Mouse (Mus musculus) olfactory bulb, adult 2 months (tissue): ENCODE results near the gene Tbx21. TPM values are rescaled to one million over a fixed set of nuclear protein-coding genes. Genes with fewer than 3 reads are reported as not detected.

Source experiments
- H3K27ac ChIP-seq: fragments of 200-500 bp; 2 replicates; pipeline ENCODE4 v1.5.1; 2012; ENCODE audit warnings: low read depth, low read length; ENCODE audit not compliant: insufficient read depth
- H3K4me1 ChIP-seq: fragments of 200-500 bp; 2 replicates; pipeline ENCODE4 v1.6.1; 2012; ENCODE audit warnings: low read length; ENCODE audit not compliant: control insufficient read depth, insufficient read depth
- H3K4me3 ChIP-seq: fragments of 200-500 bp; 2 replicates; pipeline ENCODE4 v1.5.1; 2012; ENCODE audit warnings: mild to moderate bottlenecking, low read depth, low read length, moderate library complexity; ENCODE audit not compliant: insufficient read depth
- CTCF ChIP-seq: fragments of 200-500 bp; IDR thresholded peaks from 2 replicates; pipeline ENCODE4 v1.5.1; 2012; ENCODE audit warnings: low read depth, mild to moderate bottlenecking, low read length, moderate library complexity; ENCODE audit not compliant: insufficient read depth
- POLR2A ChIP-seq: fragments of 200-500 bp; IDR thresholded peaks from 2 replicates; pipeline ENCODE4 v1.6.1; 2012; ENCODE audit warnings: mild to moderate bottlenecking, low read depth, low read length, moderate library complexity; ENCODE audit not compliant: insufficient read depth
- WGBS: fragments of 180-500 bp; shearing (Covaris S2); methylation state at CpG from one replicate; pipeline ENCODE4 v1.1.7; 2018; 5-methylcytosine and 5-hydroxymethylcytosine counted together
- polyA plus RNA-seq: library from polyadenylated mRNA; stranded (reverse); fragments of >200 nt; gene quantifications from 2 replicates; pipeline ENCODE4 v1.2.4, GENCODE M21; 2012; ENCODE audit warnings: low replicate concordance; ENCODE audit not compliant: missing spikeins, insufficient read depth, insufficient read length

The Tbx21 gene
- polyA plus RNA-seq, 1 experiment: not detected

DNA sequence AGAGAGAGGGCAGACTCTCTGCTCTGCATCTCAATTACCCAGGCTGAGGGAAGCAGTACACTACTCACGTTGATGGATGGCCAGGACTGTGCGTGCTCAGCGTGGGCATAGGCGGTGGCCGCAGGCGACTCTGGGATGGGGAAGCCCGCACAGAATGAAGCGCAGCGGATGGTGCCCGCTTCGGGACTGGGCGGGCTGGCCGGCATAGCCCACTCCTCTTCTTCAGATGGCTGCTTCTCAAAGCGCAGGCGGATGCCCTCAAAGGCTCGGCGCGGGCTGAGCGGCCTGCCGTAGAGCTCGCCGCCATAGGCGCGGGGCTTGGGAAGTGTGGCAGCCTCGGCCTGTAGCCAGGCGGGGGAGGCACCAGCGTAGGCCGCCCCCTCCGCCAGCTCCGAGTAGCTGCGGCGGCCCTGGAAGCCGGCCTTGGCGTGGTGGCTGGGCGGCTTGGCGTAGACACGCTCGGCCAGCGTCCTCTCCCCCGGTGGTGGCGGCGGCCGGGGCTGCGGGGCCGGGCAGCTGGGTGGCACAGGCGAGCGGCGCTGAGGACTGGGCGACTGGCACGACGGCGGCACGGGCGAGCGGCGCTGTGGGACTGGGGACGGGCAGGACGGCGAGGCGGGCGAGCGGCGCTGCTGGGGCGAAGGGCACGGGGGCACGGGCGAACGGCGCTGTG, 23.6 kb upstream of the Tbx21 start:
- WGBS: 45% methylated on average over 69 of the region's 69 CpGs
- peaks cover 16% of the 10 kb centered on the region for H3K4me1 ChIP-seq
- H3K27ac ChIP-seq: no peak overlapping the region
- H3K4me3 ChIP-seq: peak overlapping the region; percentile 37
- TF ChIP-seq CTCF (no peak), POLR2A (no peak)

DNA sequence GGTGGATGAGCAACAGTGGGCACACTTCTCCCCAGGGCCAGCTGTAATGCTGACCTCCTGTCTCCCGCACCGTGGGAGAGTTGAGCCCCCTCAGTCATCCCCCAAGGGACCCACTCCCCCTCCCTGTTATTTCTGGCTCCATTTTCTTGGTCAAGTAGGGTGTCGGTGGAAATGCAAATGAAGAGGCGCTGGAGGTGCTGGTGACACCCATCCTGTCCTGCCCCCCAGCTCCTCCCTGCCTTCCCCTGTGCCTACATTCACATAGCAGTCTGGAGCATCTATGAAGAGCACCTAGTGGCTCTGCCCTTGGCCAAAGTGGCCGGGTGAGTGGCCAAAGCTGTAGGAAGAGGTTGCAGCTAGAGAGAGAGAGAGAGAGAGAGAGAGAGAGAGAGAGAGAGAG, 18.1 kb upstream of the Tbx21 start:
- TF ChIP-seq POLR2A: no peak
- no peak for TF ChIP-seq CTCF
- no peaks in the 10 kb centered on the region for H3K4me1 ChIP-seq
- WGBS: 71% methylated on average over 5 of the region's 5 CpGs
- H3K27ac ChIP-seq: no peak overlapping the region
- no peak overlapping the region for H3K4me3 ChIP-seq

DNA sequence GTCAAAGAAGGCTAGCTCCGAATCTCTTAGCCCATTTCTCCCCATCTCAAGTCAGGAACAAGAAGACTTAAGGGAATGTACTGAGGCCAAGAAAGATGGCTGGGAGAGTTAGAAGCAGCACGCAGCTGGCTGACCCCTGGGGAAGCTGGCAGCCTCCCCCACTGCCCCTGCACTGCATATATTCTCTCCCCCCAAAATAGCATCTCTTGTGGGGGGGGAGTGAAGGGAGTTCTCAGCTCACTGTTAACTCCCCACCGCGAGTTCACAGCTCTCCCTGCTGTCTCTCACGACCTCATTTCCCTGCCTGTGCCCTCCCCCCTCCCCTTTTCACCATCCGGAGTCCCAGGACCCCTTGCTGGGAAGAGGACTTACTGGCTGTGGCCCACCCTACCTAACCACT, 17.1 kb upstream of the Tbx21 start:
- Histone ChIP-seq H3K4me1 (no peaks in the 10 kb centered on the region; the same call in 1 of the 2 replicates), H3K4me3 (no peak overlapping the region), H3K27ac (no peak overlapping the region)
- no peak for TF ChIP-seq CTCF
- no peak for TF ChIP-seq POLR2A
- 50% methylated on average over 6 of the region's 6 CpGs for WGBS

DNA sequence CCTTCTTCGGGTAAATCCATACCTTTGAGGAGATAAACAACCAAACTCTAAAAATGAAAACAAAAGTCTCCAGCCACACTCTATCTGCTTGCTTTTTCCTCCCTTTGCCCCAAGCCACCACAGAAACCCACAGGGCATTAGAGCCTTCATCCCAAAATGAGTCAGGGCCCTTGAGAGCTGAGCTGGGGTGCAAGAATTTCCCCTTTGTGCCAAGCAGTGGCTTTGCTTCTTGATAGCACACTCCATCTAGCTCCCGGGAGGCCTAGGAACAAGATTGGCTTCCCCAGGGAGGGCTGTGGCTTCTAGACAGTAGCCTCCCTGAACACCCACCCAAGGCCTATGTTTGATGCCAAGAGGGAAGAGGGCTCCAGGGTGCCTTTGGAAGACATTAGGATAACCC, 16.6 kb upstream of the Tbx21 start:
- Histone ChIP-seq H3K27ac (no peak overlapping the region), H3K4me1 (no peaks in the 10 kb centered on the region; the same call in 1 of the 2 replicates), H3K4me3 (no peak overlapping the region)
- TF ChIP-seq POLR2A (no peak), CTCF (no peak)
- 79% methylated on average over 2 of the region's 2 CpGs for WGBS

DNA sequence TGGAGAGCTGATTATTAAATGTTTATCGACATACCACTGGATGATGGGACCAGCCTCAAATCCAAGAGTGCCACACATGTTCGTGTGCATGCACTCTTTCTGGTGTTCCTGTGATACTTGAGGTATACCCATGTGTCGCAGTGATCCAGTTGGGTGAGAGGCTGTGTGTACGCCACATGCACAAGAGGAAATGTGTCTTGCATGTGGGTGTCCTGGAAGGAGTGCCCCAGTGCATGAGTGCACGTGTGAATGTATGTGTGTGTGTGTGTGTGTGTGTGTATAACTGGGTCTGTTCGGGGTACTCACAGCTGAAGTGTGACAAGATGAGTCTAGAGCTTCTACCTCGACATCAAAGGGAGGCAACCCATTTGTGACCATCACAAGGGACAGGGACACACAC, 15.2 kb upstream of the Tbx21 start:
- H3K4me1 ChIP-seq: no peaks in the 10 kb centered on the region; the same call in 1 of the 2 replicates
- H3K27ac ChIP-seq: no peak overlapping the region
- no peak for TF ChIP-seq POLR2A
- no peak for TF ChIP-seq CTCF
- H3K4me3 ChIP-seq: no peak overlapping the region
- WGBS: 91% methylated on average over 7 of the region's 7 CpGs

DNA sequence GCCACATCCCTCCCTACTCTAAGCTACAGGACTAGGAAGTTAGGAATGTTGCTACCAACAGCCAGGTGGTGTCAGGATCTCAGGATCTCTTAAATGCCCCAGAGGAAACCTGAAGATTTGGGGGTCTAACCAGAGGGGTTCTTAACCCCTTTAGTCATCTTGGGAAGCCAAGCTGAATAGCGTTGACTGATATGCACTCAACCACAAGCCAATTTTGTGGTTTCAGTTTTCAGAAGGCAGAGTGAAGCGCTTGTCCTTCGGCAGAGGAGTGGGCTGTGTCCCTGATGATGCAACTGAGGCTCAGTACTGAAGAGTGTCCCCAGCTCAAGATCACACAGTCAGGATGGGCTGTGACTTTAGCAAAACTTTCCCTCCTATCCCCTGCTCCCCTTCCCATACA, 13.8 kb upstream of the Tbx21 start:
- Histone ChIP-seq H3K27ac (no peak overlapping the region), H3K4me1 (no peaks in the 10 kb centered on the region; the same call in 1 of the 2 replicates), H3K4me3 (no peak overlapping the region)
- 90% methylated on average over 3 of the region's 3 CpGs for WGBS
- TF ChIP-seq POLR2A (no peak), CTCF (no peak)

DNA sequence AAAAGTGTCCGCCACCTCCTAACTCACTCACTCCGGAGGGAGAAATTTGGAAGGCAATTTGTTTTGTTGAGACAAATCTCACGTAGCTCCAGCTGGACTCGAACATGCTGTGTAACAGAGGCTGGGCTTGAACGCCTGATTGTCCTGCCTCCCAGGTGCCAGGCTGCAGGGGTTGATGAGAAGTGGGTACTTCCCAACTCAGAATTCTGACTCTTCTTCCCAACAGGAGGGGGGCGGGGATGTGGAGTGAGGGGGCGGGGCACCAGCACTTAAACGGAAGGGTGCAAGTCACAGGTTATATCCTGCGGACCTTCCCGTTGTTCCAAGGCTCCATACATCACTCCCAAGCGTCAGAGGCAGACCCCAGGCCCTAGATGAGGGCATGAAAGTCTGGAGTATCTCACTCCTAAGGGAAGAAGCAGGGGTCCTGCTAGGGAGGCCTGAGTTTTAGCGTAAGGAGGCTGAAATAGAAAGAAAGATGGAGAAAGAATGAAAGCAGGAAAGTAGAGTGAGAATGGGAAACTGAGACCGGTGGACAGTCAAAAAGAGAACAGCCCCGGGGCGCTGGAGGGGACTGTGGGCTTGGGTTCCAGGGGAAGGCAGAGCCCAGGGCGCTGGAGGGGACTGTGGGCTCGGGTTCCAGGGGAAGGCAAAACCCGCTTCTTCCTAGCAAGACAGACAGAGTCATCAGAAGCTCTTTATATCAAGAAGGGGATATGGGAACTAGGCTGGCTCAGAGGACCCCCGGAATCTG, 12.5 kb upstream of the Tbx21 start:
- H3K27ac ChIP-seq: no peak overlapping the region
- TF ChIP-seq CTCF (no peak), POLR2A (no peak)
- 41% methylated on average over 19 of the region's 19 CpGs for WGBS
- no peaks in the 10 kb centered on the region; the same call in 1 of the 2 replicates for H3K4me1 ChIP-seq
- H3K4me3 ChIP-seq: no peak overlapping the region

DNA sequence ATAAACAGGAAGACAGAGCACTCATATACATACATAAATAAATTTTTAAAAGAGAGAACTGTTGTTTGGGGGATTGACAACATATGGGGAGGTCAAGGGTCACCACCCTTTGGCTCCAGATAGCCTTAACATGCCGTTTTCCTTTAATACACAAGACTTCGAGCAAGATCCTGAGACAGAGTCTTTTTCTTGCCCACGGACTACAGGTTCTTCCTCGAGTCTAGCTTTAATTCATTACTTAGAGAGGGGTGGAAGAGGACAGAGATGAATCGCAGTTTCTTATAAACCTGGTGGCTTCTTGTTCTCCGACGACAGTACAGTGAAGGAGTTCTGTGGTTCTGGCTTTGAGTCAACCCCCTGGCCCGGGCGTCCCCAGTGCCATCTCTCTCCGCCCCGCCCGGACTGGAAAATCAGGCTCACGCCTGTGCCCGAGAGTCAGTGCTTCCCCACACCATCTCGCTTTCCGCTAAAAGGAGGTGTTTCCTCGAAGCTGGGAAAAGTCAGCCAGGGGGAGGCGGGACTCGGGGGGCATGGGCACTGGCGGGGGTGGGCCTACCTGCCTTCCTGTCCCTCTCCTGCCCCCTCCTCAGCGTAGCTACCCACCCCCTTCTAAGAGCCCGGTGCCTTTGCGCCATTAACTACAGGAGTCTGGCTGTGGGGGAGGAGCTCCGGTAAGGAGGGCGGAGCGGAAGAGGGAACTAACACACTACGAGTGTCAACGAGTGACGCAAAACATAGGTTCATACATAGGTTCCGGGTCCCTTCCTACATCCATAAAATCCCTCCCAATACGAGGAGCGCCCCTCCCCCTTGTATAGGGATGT, 11.7 kb upstream of the Tbx21 start:
- TF ChIP-seq POLR2A: no peak
- TF ChIP-seq CTCF: no peak
- WGBS: 8% methylated on average over 32 of the region's 32 CpGs
- Histone ChIP-seq H3K4me3 (0 out of 2 replicates have a peak overlapping the region, but pooled peaks have one; percentile 2), H3K4me1 (no peaks in the 10 kb centered on the region; the same call in 1 of the 2 replicates), H3K27ac (no peak overlapping the region)
